Mouse (Mus musculus): ENCODE results near the gene Noa1. TPM values are rescaled to one million over a fixed set of nuclear protein-coding genes. Genes with fewer than 3 reads are reported as not detected.

The Noa1 gene
- polyA plus RNA-seq, 1 experiment, result 33.4 TPM

- Histone ChIP-seq H3K36me3 (ENCODE audit: control insufficient read depth, insufficient read depth) (peaks cover 46% of the 10 kb centered on the region), H3K79me3 (ENCODE audit: low read depth) (no peaks in the 10 kb centered on the region), H3K27me3 (ENCODE audit: control insufficient read depth, insufficient read depth, insufficient read length) (no peaks in the 10 kb centered on the region), H3K4me3 (ENCODE audit: insufficient read depth, poor library complexity, severe bottlenecking) (no peak overlapping the region), H3ac (ENCODE audit: control insufficient read depth, insufficient read length, low read depth) (no peak overlapping the region), H3K79me2 (ENCODE audit: control insufficient read depth, insufficient read depth) (peaks cover 5% of the 10 kb centered on the region)
- no peak for TF ChIP-seq FOSL1 (IDR thresholded peaks at IDR 0.05; ENCODE audit: insufficient read depth, low read length, poor library complexity, severe bottlenecking)
- TF ChIP-seq MAX (IDR thresholded peaks at IDR 0.05), result no peak
- no peak for TF ChIP-seq MYOD1 (IDR thresholded peaks at IDR 0.05; ENCODE audit: control insufficient read depth, insufficient read length, low read depth)
- no peak for TF ChIP-seq MYOG (IDR thresholded peaks at IDR 0.05; ENCODE audit: control insufficient read depth, extremely low read depth, insufficient read length)
- TF ChIP-seq USF1 (IDR thresholded peaks at IDR 0.05; ENCODE audit: low read depth), result no peak
- TF ChIP-seq CTCF (IDR thresholded peaks at IDR 0.05; ENCODE audit: control insufficient read depth, insufficient read depth, insufficient read length), result no peak
- TF ChIP-seq CEBPB (IDR thresholded peaks at IDR 0.05; ENCODE audit: low read depth), result no peak
These were observed 41.8 kb upstream of the Noa1 start for GRCm38 (mm10) chr5:77351691-77352090.

GRCm38 (mm10) chr5:77349971-77350658 lies 40.2 kb upstream of the Noa1 start:
- Histone ChIP-seq H3K36me3 (ENCODE audit: control insufficient read depth, insufficient read depth) (peaks cover 60% of the 10 kb centered on the region), H3K27me3 (ENCODE audit: control insufficient read depth, insufficient read depth, insufficient read length) (no peaks in the 10 kb centered on the region), H3K79me3 (ENCODE audit: low read depth) (no peaks in the 10 kb centered on the region), H3K79me2 (ENCODE audit: control insufficient read depth, insufficient read depth) (no peaks in the 10 kb centered on the region), H3K4me3 (ENCODE audit: insufficient read depth, poor library complexity, severe bottlenecking) (no peak overlapping the region), H3ac (ENCODE audit: control insufficient read depth, insufficient read length, low read depth) (no peak overlapping the region)
- TF ChIP-seq USF1 (IDR thresholded peaks at IDR 0.05; ENCODE audit: low read depth) (no peak), CEBPB (IDR thresholded peaks at IDR 0.05; ENCODE audit: low read depth) (no peak), MAX (IDR thresholded peaks at IDR 0.05) (no peak), FOSL1 (IDR thresholded peaks at IDR 0.05; ENCODE audit: insufficient read depth, low read length, poor library complexity, severe bottlenecking) (no peak), MYOG (IDR thresholded peaks at IDR 0.05; ENCODE audit: control insufficient read depth, extremely low read depth, insufficient read length) (no peak), MYOD1 (IDR thresholded peaks at IDR 0.05; ENCODE audit: control insufficient read depth, insufficient read length, low read depth) (no peak), CTCF (IDR thresholded peaks at IDR 0.05; ENCODE audit: control insufficient read depth, insufficient read depth, insufficient read length) (no peak)

- no peaks in the 10 kb centered on the region for H3K27me3 ChIP-seq (ENCODE audit: control insufficient read depth, insufficient read depth, insufficient read length)
- H3K79me3 ChIP-seq (ENCODE audit: low read depth), result no peaks in the 10 kb centered on the region
- H3K79me2 ChIP-seq (ENCODE audit: control insufficient read depth, insufficient read depth), result no peaks in the 10 kb centered on the region
- H3ac ChIP-seq (ENCODE audit: control insufficient read depth, insufficient read length, low read depth), result no peak overlapping the region
- H3K4me3 ChIP-seq (ENCODE audit: insufficient read depth, poor library complexity, severe bottlenecking), result no peak overlapping the region
- peaks cover 71% of the 10 kb centered on the region for H3K36me3 ChIP-seq (ENCODE audit: control insufficient read depth, insufficient read depth)
- TF ChIP-seq MYOG (IDR thresholded peaks at IDR 0.05; ENCODE audit: control insufficient read depth, extremely low read depth, insufficient read length), result no peak
- TF ChIP-seq USF1 (IDR thresholded peaks at IDR 0.05; ENCODE audit: low read depth), result no peak
- no peak for TF ChIP-seq FOSL1 (IDR thresholded peaks at IDR 0.05; ENCODE audit: insufficient read depth, low read length, poor library complexity, severe bottlenecking)
- TF ChIP-seq CEBPB (IDR thresholded peaks at IDR 0.05; ENCODE audit: low read depth), result no peak
- TF ChIP-seq CTCF (IDR thresholded peaks at IDR 0.05; ENCODE audit: control insufficient read depth, insufficient read depth, insufficient read length), result no peak
- TF ChIP-seq MYOD1 (IDR thresholded peaks at IDR 0.05; ENCODE audit: control insufficient read depth, insufficient read length, low read depth), result no peak
- TF ChIP-seq MAX (IDR thresholded peaks at IDR 0.05), result no peak
These were observed 39.0 kb upstream of the Noa1 start for GRCm38 (mm10) chr5:77348901-77349300.

GRCm38 (mm10) chr5:77340033-77340432 lies 30.1 kb upstream of the Noa1 start:
- Histone ChIP-seq H3ac (ENCODE audit: control insufficient read depth, insufficient read length, low read depth) (no peak overlapping the region), H3K4me3 (ENCODE audit: insufficient read depth, poor library complexity, severe bottlenecking) (no peak overlapping the region), H3K27me3 (ENCODE audit: control insufficient read depth, insufficient read depth, insufficient read length) (no peaks in the 10 kb centered on the region), H3K36me3 (ENCODE audit: control insufficient read depth, insufficient read depth) (peaks cover 96% of the 10 kb centered on the region), H3K79me3 (ENCODE audit: low read depth) (no peaks in the 10 kb centered on the region), H3K79me2 (ENCODE audit: control insufficient read depth, insufficient read depth) (peaks cover 7% of the 10 kb centered on the region)
- TF ChIP-seq CEBPB (IDR thresholded peaks at IDR 0.05; ENCODE audit: low read depth), result no peak
- no peak for TF ChIP-seq MAX (IDR thresholded peaks at IDR 0.05)
- no peak for TF ChIP-seq MYOD1 (IDR thresholded peaks at IDR 0.05; ENCODE audit: control insufficient read depth, insufficient read length, low read depth)
- TF ChIP-seq FOSL1 (IDR thresholded peaks at IDR 0.05; ENCODE audit: insufficient read depth, low read length, poor library complexity, severe bottlenecking), result no peak
- no peak for TF ChIP-seq MYOG (IDR thresholded peaks at IDR 0.05; ENCODE audit: control insufficient read depth, extremely low read depth, insufficient read length)
- no peak for TF ChIP-seq USF1 (IDR thresholded peaks at IDR 0.05; ENCODE audit: low read depth)
- no peak for TF ChIP-seq CTCF (IDR thresholded peaks at IDR 0.05; ENCODE audit: control insufficient read depth, insufficient read depth, insufficient read length)

GRCm38 (mm10) chr5:77330154-77330553 lies 20.3 kb upstream of the Noa1 start:
- H3K27me3 ChIP-seq (ENCODE audit: control insufficient read depth, insufficient read depth, insufficient read length), result no peaks in the 10 kb centered on the region
- no peak overlapping the region for H3K4me3 ChIP-seq (ENCODE audit: insufficient read depth, poor library complexity, severe bottlenecking)
- peaks cover 95% of the 10 kb centered on the region for H3K36me3 ChIP-seq (ENCODE audit: control insufficient read depth, insufficient read depth)

GRCm38 (mm10) chr5:77324936-77325335 lies 15.1 kb upstream of the Noa1 start:
- H3K36me3 ChIP-seq (ENCODE audit: control insufficient read depth, insufficient read depth), result peaks cover 94% of the 10 kb centered on the region
- no peaks in the 10 kb centered on the region for H3K27me3 ChIP-seq (ENCODE audit: control insufficient read depth, insufficient read depth, insufficient read length)
- H3K79me3 ChIP-seq (ENCODE audit: low read depth), result peaks cover 1% of the 10 kb centered on the region
- no peak overlapping the region for H3ac ChIP-seq (ENCODE audit: control insufficient read depth, insufficient read length, low read depth)
- H3K4me3 ChIP-seq (ENCODE audit: insufficient read depth, poor library complexity, severe bottlenecking), result no peak overlapping the region
- TF ChIP-seq MAX (IDR thresholded peaks at IDR 0.05), result no peak
- no peak for TF ChIP-seq MYOD1 (IDR thresholded peaks at IDR 0.05; ENCODE audit: control insufficient read depth, insufficient read length, low read depth)
- TF ChIP-seq CTCF (IDR thresholded peaks at IDR 0.05; ENCODE audit: control insufficient read depth, insufficient read depth, insufficient read length), result no peak
- no peak for TF ChIP-seq MYOG (IDR thresholded peaks at IDR 0.05; ENCODE audit: control insufficient read depth, extremely low read depth, insufficient read length)
- no peak for TF ChIP-seq USF1 (IDR thresholded peaks at IDR 0.05; ENCODE audit: low read depth)
- TF ChIP-seq CEBPB (IDR thresholded peaks at IDR 0.05; ENCODE audit: low read depth), result no peak
- TF ChIP-seq FOSL1 (IDR thresholded peaks at IDR 0.05; ENCODE audit: insufficient read depth, low read length, poor library complexity, severe bottlenecking), result no peak
- H3K79me2 ChIP-seq (ENCODE audit: control insufficient read depth, insufficient read depth), result no peaks in the 10 kb centered on the region

More at GRCm38 (mm10) chr5:77330154-77330553, 20.3 kb upstream of the Noa1 start:
- no peak for TF ChIP-seq MAX (IDR thresholded peaks at IDR 0.05)
- Histone ChIP-seq H3ac (ENCODE audit: control insufficient read depth, insufficient read length, low read depth) (no peak overlapping the region), H3K79me3 (ENCODE audit: low read depth) (peaks cover 1% of the 10 kb centered on the region), H3K79me2 (ENCODE audit: control insufficient read depth, insufficient read depth) (no peaks in the 10 kb centered on the region)

Measured in C2C12 (cell line).